In genomic region chr6:136660831-136661705, GRCm38 (mm10) we compare ENCODE assay signal across 8 mouse cellular contexts. TPM values are rescaled to one million over a fixed set of nuclear protein-coding genes. Genes with fewer than 3 reads are reported as not detected.
DNase-seq lines count a peak whose midpoint lies in the region; ATAC-seq and TF ChIP-seq lines count a peak whose summit lies in the region.

No protein-coding gene starts in this region.

- no peaks in the 10 kb centered on the region for H3K27me3 ChIP-seq in liver, adult 2 months (ENCODE audit: control insufficient read depth, insufficient read depth, low read length)
- peaks cover 31% of the 10 kb centered on the region for H3K27me3 ChIP-seq in embryonic facial prominence, embryonic 14.5 days (replicated peaks; ENCODE audit: control insufficient read depth, insufficient read depth, low read length)
- peaks cover 28% of the 10 kb centered on the region for H3K27me3 ChIP-seq in intestine, embryonic 14.5 days (replicated peaks; ENCODE audit: control insufficient read depth, insufficient read depth, low read length)
- H3K27me3 ChIP-seq in midbrain, embryonic 16.5 days (ENCODE audit: control insufficient read depth, insufficient read depth, low read depth, low read length): peaks cover 12% of the 10 kb centered on the region

- H3K9ac ChIP-seq in liver, adult 2 months (ENCODE audit: low read depth, low read length): peak overlapping the region; percentile 68
- H3K9ac ChIP-seq in embryonic facial prominence, embryonic 14.5 days (ENCODE audit: low read depth, low read length): peak overlapping the region; percentile 61
- H3K9ac ChIP-seq in intestine, embryonic 14.5 days (ENCODE audit: low read length): peak overlapping the region; percentile 14; the same call in 1 of the 2 replicates
- peak overlapping the region; percentile 15; the same call in 1 of the 2 replicates for H3K9ac ChIP-seq in midbrain, embryonic 16.5 days (ENCODE audit: low read depth, low read length)

- H3K9me3 ChIP-seq in embryonic facial prominence, embryonic 14.5 days (ENCODE audit: control insufficient read depth, low read length): no peaks in the 10 kb centered on the region
- H3K9me3 ChIP-seq in intestine, embryonic 14.5 days (ENCODE audit: control insufficient read depth, low read length): no peaks in the 10 kb centered on the region
- no peaks in the 10 kb centered on the region for H3K9me3 ChIP-seq in midbrain, embryonic 16.5 days (replicated peaks; ENCODE audit: control insufficient read depth, low read length, poor library complexity, severe bottlenecking)

- H3K4me2 ChIP-seq in embryonic facial prominence, embryonic 14.5 days (ENCODE audit: low read depth, low read length): peak overlapping the region; percentile 71
- H3K4me2 ChIP-seq in intestine, embryonic 14.5 days (ENCODE audit: low read length): peak overlapping the region; percentile 56
- peak overlapping the region; percentile 45 for H3K4me2 ChIP-seq in midbrain, embryonic 16.5 days (ENCODE audit: low read length)

- H3K4me1 ChIP-seq in liver, adult 2 months (ENCODE audit: control insufficient read depth, insufficient read depth, low read length): peaks cover 3% of the 10 kb centered on the region; the same call in 1 of the 2 replicates
- peaks cover 10% of the 10 kb centered on the region for H3K4me1 ChIP-seq in embryonic facial prominence, embryonic 14.5 days (ENCODE audit: control insufficient read depth, insufficient read depth, low read length)
- peaks cover 6% of the 10 kb centered on the region; the same call in 1 of the 2 replicates for H3K4me1 ChIP-seq in intestine, embryonic 14.5 days (replicated peaks; ENCODE audit: control insufficient read depth, insufficient read depth, low read length)
- no peaks in the 10 kb centered on the region; the same call in 1 of the 2 replicates for H3K4me1 ChIP-seq in midbrain, embryonic 16.5 days (ENCODE audit: control insufficient read depth, insufficient read depth, low read length)

- peak overlapping the region; percentile 53 for H3K4me3 ChIP-seq in liver, adult 2 months (ENCODE audit: insufficient read depth, low read depth, low read length)
- H3K4me3 ChIP-seq in embryonic facial prominence, embryonic 14.5 days (ENCODE audit: low read depth, low read length): peak overlapping the region; percentile 40
- peak overlapping the region; percentile 26 for H3K4me3 ChIP-seq in intestine, embryonic 14.5 days (ENCODE audit: low read depth, low read length)
- H3K4me3 ChIP-seq in midbrain, embryonic 16.5 days (ENCODE audit: low read depth, low read length): peak overlapping the region; percentile 26; the same call in 1 of the 2 replicates

- ATAC-seq in embryonic facial prominence, embryonic 14.5 days (ENCODE audit: low read depth): no peak
- 0 out of 2 replicates have a peak, but pooled peaks have one; percentile 30 for ATAC-seq in intestine, embryonic 14.5 days (replicated peaks; ENCODE audit: low FRiP score, low TSS enrichment, low read depth)
- no peak for ATAC-seq in midbrain, embryonic 16.5 days
- no peak for ATAC-seq in frontal cortex, adult (ENCODE audit: low TSS enrichment)

- TF ChIP-seq CTCF in liver, adult 2 months (IDR thresholded peaks at IDR 0.05; ENCODE audit: low read depth, low read length): no peak

- no peaks in the 10 kb centered on the region; the same call in 1 of the 2 replicates for H3K79me2 ChIP-seq in liver, adult 2 months (ENCODE audit: control insufficient read depth, insufficient read depth, low read length)

- TF ChIP-seq POLR2A in liver, adult 2 months (IDR thresholded peaks at IDR 0.05; ENCODE audit: extremely low read depth, insufficient read depth, low read length): no peak

- peak; percentile 76 for DNase-seq in liver, adult 2 months (ENCODE audit: extremely low read depth, low read depth, low spot score)
- DNase-seq in liver: no peak
- DNase-seq in embryonic facial prominence, embryonic 14.5 days (ENCODE audit: low spot score): no peak
- no peak for DNase-seq in intestine, embryonic 14.5 days (ENCODE audit: low spot score)
- no peak for DNase-seq in frontal cortex, postnatal 14 days (ENCODE audit: low spot score in 2 of 2)
- no peak for DNase-seq in layer of hippocampus, adult 9-11 months

- WGBS in liver, adult 2 months: 13% methylated on average over 34 of the region's 34 CpGs
- 18% methylated on average over 30 of the region's 34 CpGs for WGBS in embryonic facial prominence, embryonic 14.5 days
- 18% methylated on average over 34 of the region's 34 CpGs for WGBS in intestine, embryonic 14.5 days
- 14% methylated on average over 34 of the region's 34 CpGs for WGBS in midbrain, embryonic 16.5 days

- H3K36me3 ChIP-seq in liver, adult 2 months (ENCODE audit: control insufficient read depth, insufficient read depth, low read length): no peaks in the 10 kb centered on the region
- H3K36me3 ChIP-seq in embryonic facial prominence, embryonic 14.5 days (ENCODE audit: control insufficient read depth, insufficient read depth, low read length): no peaks in the 10 kb centered on the region
- no peaks in the 10 kb centered on the region for H3K36me3 ChIP-seq in intestine, embryonic 14.5 days (ENCODE audit: control insufficient read depth, insufficient read depth, low read length)
- H3K36me3 ChIP-seq in midbrain, embryonic 16.5 days (ENCODE audit: control insufficient read depth, insufficient read depth, low read length): no peaks in the 10 kb centered on the region

- H3K27ac ChIP-seq in liver, adult 2 months (replicated peaks; ENCODE audit: insufficient read depth, low read depth, low read length): peak overlapping the region; percentile 72
- H3K27ac ChIP-seq in embryonic facial prominence, embryonic 14.5 days (replicated peaks; ENCODE audit: low read depth, low read length): no peak overlapping the region
- H3K27ac ChIP-seq in intestine, embryonic 14.5 days (ENCODE audit: low read depth): no peak overlapping the region
- no peak overlapping the region for H3K27ac ChIP-seq in midbrain, embryonic 16.5 days (ENCODE audit: low read length)

RNA-seq across cellular contexts. Expression of gene Plbd1, which starts 0.7 kb away (rescaled TPM):
- total RNA-seq in liver, adult 2 months (2014; rRNA removed): 30.5 and 53.5 TPM in 2 replicates
- polyA plus RNA-seq in liver, adult 2 months (2012; rRNA removed): 27.5 and 31.4 TPM in 2 replicates
- 12.1 and 12.4 TPM in 2 replicates for polyA plus RNA-seq in embryonic facial prominence, embryonic 14.5 days (2014; fragmentation: Nextera tagmentation; extraction: Ambion mirVana)
- polyA plus RNA-seq in intestine, embryonic 14.5 days (2014; fragmentation: Nextera tagmentation; extraction: Ambion mirVana): 6.1 and 7.5 TPM in 2 replicates
- 0.22 and 0.54 TPM in 2 replicates for polyA plus RNA-seq in midbrain, embryonic 16.5 days (2015; fragmentation: Nextera tagmentation; extraction: Ambion mirVana)

Comparison
In these comparisons a context has a peak if more than half of its experiments do, and no peak if none do; other contexts are left out.
1. H3K9ac ChIP-seq: peak in every context shown above with its lines; median percentile 68 in liver, adult 2 months; 61 in embryonic facial prominence, embryonic 14.5 days; 15 in midbrain, embryonic 16.5 days; 14 in intestine, embryonic 14.5 days.